Mouse (Mus musculus) kidney, postnatal 10 days (tissue): ENCODE results near the gene Prmt3.

Experiments used
- DNase-seq: peaks from one replicate; pipeline ENCODE4 v3.0.0; 2021; ENCODE audit warnings: mixed read lengths

Gene Prmt3

GRCm38 (mm10) chr7:49803511-49803910 lies 25.4 kb downstream of the Prmt3 start:
- DNase-seq, result no peak

DNA sequence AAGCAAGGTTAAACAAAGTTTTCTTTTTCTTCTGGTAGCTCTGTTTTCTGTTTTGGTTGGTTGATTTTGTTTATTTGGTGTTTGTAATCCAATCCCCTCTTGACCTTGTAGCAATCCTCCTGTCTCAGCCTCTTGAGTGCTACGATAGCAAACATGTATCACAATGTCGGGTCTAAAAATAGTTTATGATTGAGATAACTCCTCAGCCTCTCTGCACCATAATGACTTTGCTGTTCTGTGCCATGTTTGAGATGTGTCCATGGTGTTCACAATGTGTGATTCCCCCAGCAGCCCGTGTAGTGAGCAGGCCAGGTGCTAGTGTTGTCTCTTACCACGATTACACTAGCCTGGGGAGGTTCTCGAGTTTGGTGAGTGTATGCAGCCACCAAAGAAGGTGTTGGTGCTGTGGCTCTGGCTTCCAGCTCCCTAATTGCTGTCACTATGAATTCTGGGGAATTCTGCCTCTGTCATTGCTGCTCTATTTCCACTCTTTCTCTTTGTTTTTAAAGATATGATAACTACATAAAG lies 26.6 kb downstream of the Prmt3 start:
- no peak for DNase-seq

GRCm38 (mm10) chr7:49805618-49806017 lies 27.5 kb downstream of the Prmt3 start:
- DNase-seq, result no peak

DNA sequence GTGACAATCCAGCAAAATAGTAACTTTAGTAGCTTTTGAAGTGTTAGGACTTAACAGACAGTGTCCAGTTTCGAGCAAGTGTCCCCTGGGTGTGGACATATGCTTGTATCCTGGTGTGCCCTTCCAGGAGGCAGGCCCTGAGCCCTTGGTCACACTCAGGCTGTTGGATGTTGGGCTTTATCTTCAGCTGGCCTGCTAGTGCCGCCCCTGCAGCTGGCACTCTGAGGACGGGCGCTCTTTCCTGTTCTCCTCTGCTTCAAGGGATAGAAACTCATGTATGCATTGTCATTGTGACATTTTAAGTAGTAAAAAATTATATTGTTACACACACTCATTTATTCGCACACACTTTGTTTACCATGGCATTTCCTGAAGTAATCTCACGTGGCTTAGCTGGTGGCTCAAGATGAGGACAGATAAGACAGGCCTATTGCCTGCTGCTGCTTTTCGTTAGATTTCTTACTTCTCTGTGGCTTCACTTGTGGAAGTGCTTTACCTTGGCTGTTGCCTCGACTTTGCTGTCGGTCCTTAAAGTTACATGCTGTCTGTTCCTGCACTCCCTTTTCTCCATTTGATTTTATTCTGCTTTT lies 29.0 kb downstream of the Prmt3 start:
- no peak for DNase-seq

DNA sequence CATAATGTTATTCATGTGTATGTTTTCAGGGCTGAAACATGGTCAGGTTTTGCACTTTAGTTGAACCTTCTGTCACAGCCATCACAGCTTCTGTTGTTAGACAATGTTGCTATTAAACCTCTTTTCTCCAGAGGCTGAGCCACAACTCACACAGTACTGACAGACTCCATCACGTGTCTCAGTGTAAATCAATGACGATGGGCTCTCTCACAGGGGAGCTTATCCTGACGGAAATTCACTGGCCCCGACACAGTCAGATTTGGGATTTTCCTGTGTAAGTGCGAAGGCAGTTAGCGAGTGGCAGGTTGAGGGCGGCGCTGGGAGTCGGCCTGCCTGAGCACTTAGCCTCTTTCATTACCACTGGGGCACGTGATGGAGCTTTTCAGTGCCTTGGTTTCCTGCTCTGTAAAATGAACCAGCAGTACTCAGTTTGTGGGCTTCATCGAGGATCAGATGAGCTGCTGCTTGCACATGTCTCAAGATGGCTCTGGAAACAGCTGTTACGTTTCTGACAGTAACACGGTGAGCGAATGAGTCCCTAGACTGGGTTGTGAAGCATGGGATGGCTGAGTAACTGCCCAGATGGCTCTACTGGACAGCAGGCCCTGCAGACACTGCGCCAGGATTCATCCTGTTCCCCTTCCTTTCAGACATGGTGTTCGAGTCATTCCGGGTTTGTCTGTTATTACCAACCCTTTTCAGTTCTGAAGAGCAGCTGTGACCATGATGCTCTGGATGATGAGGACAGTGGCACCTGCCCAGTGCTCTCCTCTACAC lies 29.9 kb downstream of the Prmt3 start:
- no peak for DNase-seq

DNA sequence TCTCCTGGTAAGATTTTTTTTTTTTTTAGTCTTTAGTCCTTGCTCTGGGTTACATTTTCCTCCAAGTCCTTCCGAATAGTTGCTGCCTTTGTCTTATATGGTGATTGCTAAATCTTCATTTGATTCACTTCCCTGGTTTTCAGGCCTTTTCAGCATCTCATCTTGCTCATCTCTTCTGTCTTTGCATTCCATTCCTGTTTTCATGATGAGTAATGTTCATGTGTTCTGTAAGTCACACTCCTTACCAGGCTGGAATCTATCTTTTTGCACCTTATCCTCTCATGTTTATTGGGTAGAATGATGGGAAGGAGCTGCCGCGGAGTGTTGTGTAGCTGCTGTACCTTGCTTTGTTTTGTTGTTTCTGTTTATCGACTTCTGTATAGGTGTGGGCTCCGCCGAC lies 31.0 kb downstream of the Prmt3 start:
- no peak for DNase-seq

DNA sequence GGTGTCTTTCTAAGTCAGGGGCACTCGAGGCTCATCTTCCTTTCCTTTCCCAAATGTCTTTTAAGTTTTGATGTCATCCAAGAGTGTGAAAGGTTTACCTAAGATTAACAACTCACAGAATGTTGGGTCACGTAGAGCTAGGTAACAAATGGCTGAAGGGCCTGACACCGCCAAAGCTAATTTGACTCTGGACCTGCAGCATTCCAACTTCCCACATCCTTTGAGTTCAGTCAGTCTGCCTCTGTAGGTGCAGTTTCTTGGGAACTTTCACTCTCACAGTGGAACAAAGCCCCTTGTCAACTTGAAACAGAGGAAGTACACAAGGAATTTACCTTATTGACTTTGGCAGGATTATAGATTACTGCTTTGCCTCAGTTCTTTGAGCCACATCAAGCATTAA lies 31.4 kb downstream of the Prmt3 start:
- DNase-seq, result no peak

DNA sequence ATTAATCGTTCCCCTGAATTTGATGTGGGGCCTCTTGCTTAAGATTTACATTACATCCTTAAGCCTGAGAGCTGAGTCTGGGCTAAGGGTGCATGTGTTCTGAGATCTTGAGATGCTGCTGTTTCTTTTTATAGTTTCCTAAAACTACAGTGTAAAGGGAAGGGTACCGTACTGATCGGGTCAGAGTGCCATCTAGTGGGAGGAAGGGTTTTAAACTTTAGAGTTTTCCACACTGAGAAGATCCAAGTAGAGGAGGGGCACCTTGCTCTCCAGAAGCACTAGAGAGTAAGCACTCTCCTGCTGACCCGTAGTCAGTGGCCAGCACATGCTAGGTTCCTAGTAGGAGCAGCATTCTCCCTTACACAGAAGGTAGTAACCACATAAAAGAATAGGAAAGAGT lies 33.2 kb downstream of the Prmt3 start:
- DNase-seq, result peak; percentile 15

- no peak for DNase-seq
Measured at GRCm38 (mm10) chr7:49819393-49819792, 41.2 kb downstream of the Prmt3 start.

- DNase-seq, result no peak
Measured at GRCm38 (mm10) chr7:49821370-49821769, 43.2 kb downstream of the Prmt3 start.

DNA sequence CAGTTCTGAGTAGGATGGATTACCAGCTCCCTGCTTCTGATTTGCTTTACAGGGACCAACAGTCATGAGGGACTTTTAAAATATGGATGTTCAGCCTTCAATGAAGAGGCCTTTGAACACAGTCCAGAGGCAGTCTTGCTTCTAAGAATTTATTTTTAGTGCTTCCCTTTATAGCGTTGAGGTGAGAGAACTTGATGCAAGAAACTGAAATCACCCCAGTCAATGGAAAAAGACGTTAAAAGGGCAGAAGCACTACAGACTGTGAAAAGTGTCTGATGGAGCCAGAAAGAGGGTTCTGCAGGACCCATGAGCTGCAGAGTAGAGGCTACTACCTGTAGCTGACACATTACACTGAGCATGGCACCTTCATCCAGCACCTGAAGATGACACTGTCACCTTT lies 43.9 kb downstream of the Prmt3 start:
- no peak for DNase-seq

DNA sequence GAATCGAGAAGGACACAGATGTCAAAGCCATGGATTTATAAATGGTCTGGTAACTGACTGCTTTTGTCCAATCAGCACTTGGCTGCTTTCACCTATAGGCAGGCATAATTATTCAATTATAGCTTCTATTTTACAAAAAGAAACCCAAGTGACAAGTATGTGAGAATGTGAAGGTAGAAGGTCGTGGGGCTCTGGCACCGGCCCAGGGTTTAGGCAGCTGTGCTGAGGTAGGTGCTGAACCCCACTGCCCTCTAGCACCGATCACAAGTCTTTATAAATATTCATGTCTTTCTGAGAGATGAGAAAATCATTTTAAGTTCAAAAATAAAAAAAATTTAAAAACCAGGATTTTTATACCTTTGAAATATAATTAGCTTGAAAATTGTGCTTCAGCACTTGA lies 45.4 kb downstream of the Prmt3 start:
- DNase-seq, result peak; percentile 18

- no peak for DNase-seq
Measured at GRCm38 (mm10) chr7:49824043-49824442, 45.9 kb downstream of the Prmt3 start.

GRCm38 (mm10) chr7:49824581-49824980 lies 46.4 kb downstream of the Prmt3 start:
- DNase-seq, result no peak

- no peak for DNase-seq
Measured at GRCm38 (mm10) chr7:49825492-49825891, 47.3 kb downstream of the Prmt3 start.

DNA sequence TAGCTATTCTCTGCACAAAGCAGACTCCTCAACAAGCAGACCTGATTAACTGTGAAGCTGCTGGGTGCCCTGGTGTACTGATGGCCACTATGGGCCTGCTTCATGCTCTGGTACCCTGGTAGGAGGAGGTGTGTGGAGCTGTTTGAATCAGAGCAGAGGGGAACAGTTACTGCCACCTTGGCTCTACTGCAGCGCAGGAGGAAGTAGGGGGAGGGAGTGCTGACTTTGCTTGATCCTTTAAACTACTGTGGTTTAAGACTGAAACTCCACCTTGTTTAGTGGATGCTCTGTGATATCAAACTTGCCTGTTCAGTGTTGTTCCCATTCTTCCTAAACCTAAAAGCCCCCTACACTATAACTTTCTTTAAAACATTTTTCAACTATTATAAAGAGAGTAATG lies 49.8 kb downstream of the Prmt3 start:
- no peak for DNase-seq

DNA sequence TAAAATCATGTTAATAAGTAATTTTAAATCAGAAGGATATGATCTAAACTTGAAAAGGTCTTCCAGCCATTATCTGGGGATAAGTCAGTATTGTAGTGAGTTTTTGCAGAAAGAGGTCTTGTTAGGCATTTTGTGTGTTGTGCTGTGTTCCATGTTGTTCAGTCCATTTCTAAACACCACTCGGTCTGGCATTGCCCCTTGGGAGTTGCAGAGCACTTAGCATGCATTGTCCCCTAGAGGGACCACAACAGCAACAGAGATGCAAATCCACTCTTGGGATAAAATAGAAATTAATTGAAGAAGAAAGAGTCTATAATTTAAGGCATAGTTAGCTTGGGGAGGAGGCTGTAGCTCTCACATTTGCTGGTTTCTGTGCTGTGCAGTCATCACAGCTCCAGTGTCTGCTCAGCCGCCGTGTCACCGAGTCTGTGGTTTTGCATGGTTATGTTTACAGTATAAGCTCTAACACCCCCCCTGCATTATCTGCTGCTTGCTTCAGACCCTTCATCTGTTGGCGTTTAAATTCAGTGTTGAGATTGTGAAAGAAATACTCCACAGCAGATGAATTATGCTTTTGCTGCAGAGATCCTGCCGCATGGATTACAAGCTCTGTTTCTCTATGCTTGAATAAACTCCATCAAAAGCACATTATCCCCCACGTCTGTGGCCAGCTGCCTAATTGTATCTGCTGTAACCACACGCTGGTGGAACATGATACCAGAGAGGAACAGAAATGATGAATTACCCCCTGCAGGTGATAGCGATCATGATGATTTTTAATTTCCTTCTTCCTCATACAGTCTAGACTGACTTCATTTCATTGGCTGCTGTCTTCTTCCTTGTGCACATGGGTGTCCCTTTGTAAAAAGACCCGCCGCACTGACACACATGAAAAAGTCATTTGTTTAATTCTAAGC lies 64.5 kb downstream of the Prmt3 start:
- DNase-seq, result no peak

DNA sequence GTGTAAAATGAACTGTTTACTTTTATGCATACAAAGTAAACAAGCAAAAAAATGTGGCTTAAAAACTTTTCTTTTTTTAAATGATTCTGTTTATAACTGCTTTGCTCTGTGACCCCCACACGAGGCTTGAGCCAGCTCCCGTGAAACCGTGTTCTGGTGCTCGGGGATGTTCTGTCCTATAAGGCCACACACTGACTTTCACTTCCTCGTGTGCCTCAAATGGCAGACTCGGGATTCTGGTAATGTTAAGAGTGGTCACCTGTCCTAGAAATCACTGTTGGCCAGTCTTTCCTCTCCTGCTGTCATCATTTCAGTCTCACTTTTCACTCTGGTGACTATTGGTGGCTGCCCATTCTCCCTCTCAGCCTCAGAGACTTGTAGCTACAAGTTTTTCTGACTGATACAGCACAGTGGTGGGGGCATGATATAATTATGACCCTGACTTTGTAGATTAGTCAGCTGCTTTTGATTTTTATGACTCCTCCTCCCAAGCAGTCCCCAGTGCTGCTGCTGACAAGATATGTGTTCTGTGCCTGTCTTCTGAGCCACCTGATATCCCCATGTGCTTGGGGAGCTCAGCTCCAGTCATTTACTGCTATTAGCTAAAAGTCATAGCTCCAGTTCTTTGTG lies 65.3 kb downstream of the Prmt3 start:
- no peak for DNase-seq

- no peak for DNase-seq
Measured at GRCm38 (mm10) chr7:49847939-49848338, 69.8 kb downstream of the Prmt3 start.

DNA sequence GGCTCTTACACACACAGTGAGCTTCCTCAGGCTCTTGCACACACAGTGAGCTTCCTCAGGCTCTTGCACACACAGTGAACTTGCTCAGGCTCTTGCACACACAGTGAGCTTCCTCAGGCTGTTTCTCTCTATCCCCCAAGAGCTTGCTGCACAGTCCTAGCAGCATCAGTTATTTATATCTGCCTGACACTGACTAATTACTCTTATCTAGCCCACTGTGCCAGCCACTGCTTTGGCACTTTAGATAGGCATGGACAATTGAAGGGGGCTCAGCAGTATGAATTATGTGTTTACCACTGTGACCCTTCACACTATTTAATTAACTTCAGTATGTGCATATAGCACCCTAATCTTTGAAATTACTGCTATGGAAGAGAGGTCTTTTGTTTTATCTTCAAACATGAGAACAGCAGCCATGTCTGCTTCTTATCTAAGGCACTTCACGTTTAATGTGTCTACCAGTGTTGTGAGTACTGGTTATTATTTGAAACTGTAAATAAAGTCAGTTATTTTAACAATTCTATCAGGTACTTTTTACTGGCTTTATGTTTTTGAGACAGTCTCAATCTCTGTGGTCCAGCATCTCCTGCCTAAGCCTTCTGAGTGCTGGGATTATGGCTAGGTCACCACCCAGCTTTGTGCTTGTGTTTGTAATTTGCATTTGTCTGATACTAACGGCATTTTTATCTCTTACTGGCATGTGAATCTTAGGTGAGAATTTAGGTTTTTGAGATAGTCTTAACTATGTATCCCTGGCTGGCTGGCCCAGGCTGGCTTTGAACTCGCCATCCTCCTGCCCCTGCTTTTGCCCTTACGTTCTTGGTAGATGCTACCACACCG lies 75.4 kb downstream of the Prmt3 start:
- DNase-seq, result no peak

GRCm38 (mm10) chr7:49857347-49857746 lies 79.2 kb downstream of the Prmt3 start:
- peak; percentile 13 for DNase-seq

- DNase-seq, result no peak
Measured at GRCm38 (mm10) chr7:49858257-49858656, 80.1 kb downstream of the Prmt3 start.
